9 mouse cellular contexts compared by ENCODE assay signal in the genomic region with DNA sequence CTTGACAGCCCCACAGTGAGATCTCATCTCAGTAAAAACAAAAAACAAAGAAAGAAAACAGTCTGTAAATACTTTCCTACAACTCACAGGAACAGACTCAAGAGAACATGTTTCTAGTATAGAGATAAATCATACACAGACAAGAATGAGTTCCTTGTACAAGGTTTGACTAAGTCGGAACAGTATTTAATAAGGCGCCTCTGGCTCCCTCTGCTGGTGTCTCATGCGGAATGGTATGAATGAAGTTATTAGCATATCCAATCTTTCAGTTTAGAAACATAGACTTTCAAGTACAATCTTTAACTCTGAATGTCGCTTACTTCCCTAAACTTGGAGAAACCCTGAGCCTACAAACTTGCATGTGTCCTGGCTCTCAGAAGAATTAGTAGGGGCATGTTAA. TPM values are rescaled to one million over a fixed set of nuclear protein-coding genes. Genes with fewer than 3 reads are reported as not detected.
DNase-seq lines count a peak whose midpoint lies in the region; ATAC-seq lines count a peak whose summit lies in the region.
"Had no signal": no experiment of that assay in that cellular context is flagged by ENCODE, and none has a peak within 500 bp of the region (broad histone marks: within the 10 kb centered on the region; RNA-seq: fewer than 3 reads in every experiment).

No protein-coding gene starts in this region.

- H3K9ac ChIP-seq in hindbrain, embryonic 11.5 days (ENCODE audit: low read depth, low read length) = no peak overlapping the region
- H3K9ac ChIP-seq in hindbrain, embryonic 12.5 days = no peak overlapping the region
- H3K9ac ChIP-seq: embryonic facial prominence, embryonic 15.5 days had no signal

- H3K36me3 ChIP-seq in hindbrain, embryonic 11.5 days (ENCODE audit: control insufficient read depth, insufficient read depth, low read length) = peaks cover 12% of the 10 kb centered on the region
- peaks cover 87% of the 10 kb centered on the region for H3K36me3 ChIP-seq in hindbrain, embryonic 12.5 days

- no peak for ATAC-seq in hindbrain, embryonic 11.5 days (ENCODE audit: low FRiP score)
- ATAC-seq in hindbrain, embryonic 12.5 days (ENCODE audit: low FRiP score) = no peak
- ATAC-seq in monocyte, adult 5-6 weeks (replicated peaks; ENCODE audit: insufficient number of reproducible peaks, low FRiP score, low TSS enrichment, poor library complexity, severe bottlenecking) = no peak; the same call in 1 of the 2 replicates

- no peaks in the 10 kb centered on the region for H3K4me1 ChIP-seq in hindbrain, embryonic 11.5 days (replicated peaks; ENCODE audit: control insufficient read depth, insufficient read depth, low read length)
- H3K4me1 ChIP-seq in hindbrain, embryonic 12.5 days = no peaks in the 10 kb centered on the region
- H3K4me1 ChIP-seq: embryonic facial prominence, embryonic 15.5 days had no signal

- no peaks in the 10 kb centered on the region for H3K27me3 ChIP-seq in hindbrain, embryonic 11.5 days (ENCODE audit: control insufficient read depth, insufficient read depth, low read length)
- no peaks in the 10 kb centered on the region for H3K27me3 ChIP-seq in hindbrain, embryonic 12.5 days
- H3K27me3 ChIP-seq: embryonic facial prominence, embryonic 15.5 days had no signal

- H3K9me3 ChIP-seq in hindbrain, embryonic 11.5 days (ENCODE audit: control insufficient read depth, low read length) = no peaks in the 10 kb centered on the region
- no peaks in the 10 kb centered on the region for H3K9me3 ChIP-seq in hindbrain, embryonic 12.5 days (replicated peaks)
- H3K9me3 ChIP-seq: embryonic facial prominence, embryonic 15.5 days had no signal

- WGBS in hindbrain, embryonic 11.5 days = 53% methylated on average over 4 of the region's 4 CpGs
- 43% methylated on average over 4 of the region's 4 CpGs for WGBS in hindbrain, embryonic 12.5 days

- H3K27ac ChIP-seq in hindbrain, embryonic 11.5 days (ENCODE audit: low read depth, low read length) = no peak overlapping the region
- no peak overlapping the region for H3K27ac ChIP-seq in hindbrain, embryonic 12.5 days
- H3K27ac ChIP-seq: embryonic facial prominence, embryonic 15.5 days had no signal

- peak; percentile 87 for DNase-seq in hindbrain, embryonic 11.5 days (ENCODE audit: low spot score)
- DNase-seq in ES-CJ7 (ENCODE audit: low read depth, low spot score) = peak; percentile 59
- peak; percentile 74 to 81 for DNase-seq in adrenal gland, postnatal 36 days
- DNase-seq in forelimb bud, embryonic 11.5 days (ENCODE audit: low read depth, low spot score) = peak; percentile 73
- DNase-seq in layer of hippocampus, adult 9-10 months (ENCODE audit: low spot score) = peak; percentile 48
- DNase-seq in mesoderm, embryonic 11.5 days (ENCODE audit: low read depth, low spot score) = peak; percentile 77

- H3K4me3 ChIP-seq in hindbrain, embryonic 11.5 days (ENCODE audit: low read depth, low read length) = no peak overlapping the region
- H3K4me3 ChIP-seq in hindbrain, embryonic 12.5 days = no peak overlapping the region
- H3K4me3 ChIP-seq: embryonic facial prominence, embryonic 15.5 days had no signal

- H3K4me2 ChIP-seq in hindbrain, embryonic 11.5 days (replicated peaks; ENCODE audit: low read depth, low read length) = no peak overlapping the region
- H3K4me2 ChIP-seq in hindbrain, embryonic 12.5 days (replicated peaks) = no peak overlapping the region
- H3K4me2 ChIP-seq: embryonic facial prominence, embryonic 15.5 days had no signal

RNA-seq across cellular contexts. Expression of a gene that starts 16.5 kb away (rescaled TPM):
- polyA plus RNA-seq in hindbrain, embryonic 11.5 days (2014; fragmentation: Nextera tagmentation; extraction: Ambion mirVana) = 205 and 222 TPM in 2 replicates
- polyA plus RNA-seq in hindbrain, embryonic 12.5 days (2016; fragmentation: Nextera tagmentation; extraction: Ambion mirVana) = 208 TPM in 2 replicates
- 10 to 100 TPM; 79.9 to 87.2 TPM for total RNA-seq in adrenal gland, postnatal 36 days (2021)
- 67.8 to 73.5 TPM (median 72.3 TPM) in 3 replicates for total RNA-seq in monocyte, adult 5-6 weeks (2017)

RNA-seq across cellular contexts. Expression of a gene that starts 16.7 kb away (rescaled TPM):
- 1.2 and 2.0 TPM in 2 replicates for polyA plus RNA-seq in hindbrain, embryonic 11.5 days (2014; fragmentation: Nextera tagmentation; extraction: Ambion mirVana)
- 1.7 and 3.4 TPM in 2 replicates for polyA plus RNA-seq in hindbrain, embryonic 12.5 days (2016; fragmentation: Nextera tagmentation; extraction: Ambion mirVana)
- under 1 TPM; 0.30 to 0.76 TPM for total RNA-seq in adrenal gland, postnatal 36 days (2021)
- total RNA-seq in monocyte, adult 5-6 weeks (2017) = not detected in 3 replicates

RNA-seq across cellular contexts. Expression of a gene that starts 20.7 kb away (rescaled TPM):
- not detected in 2 replicates for polyA plus RNA-seq in hindbrain, embryonic 11.5 days (2014; fragmentation: Nextera tagmentation; extraction: Ambion mirVana)
- polyA plus RNA-seq in hindbrain, embryonic 12.5 days (2016; fragmentation: Nextera tagmentation; extraction: Ambion mirVana) = not detected in 2 replicates
- not detected for total RNA-seq in adrenal gland, postnatal 36 days (2021)
- not detected in 3 replicates for total RNA-seq in monocyte, adult 5-6 weeks (2017)
- polyA plus RNA-seq: embryonic facial prominence, embryonic 15.5 days had no signal

RNA-seq across cellular contexts. Expression of a gene that starts 28.6 kb away (rescaled TPM):
- not detected in 2 replicates for polyA plus RNA-seq in hindbrain, embryonic 11.5 days (2014; fragmentation: Nextera tagmentation; extraction: Ambion mirVana)
- polyA plus RNA-seq in hindbrain, embryonic 12.5 days (2016; fragmentation: Nextera tagmentation; extraction: Ambion mirVana) = not detected in 2 replicates
- 1 to 10 TPM; 1.7 to 2.6 TPM for total RNA-seq in adrenal gland, postnatal 36 days (2021)
- not detected in 3 replicates for total RNA-seq in monocyte, adult 5-6 weeks (2017)

RNA-seq across cellular contexts. Expression of a gene that starts 36.4 kb away (rescaled TPM):
- polyA plus RNA-seq in hindbrain, embryonic 11.5 days (2014; fragmentation: Nextera tagmentation; extraction: Ambion mirVana) = 0.12 and 0.20 TPM in 2 replicates
- polyA plus RNA-seq in hindbrain, embryonic 12.5 days (2016; fragmentation: Nextera tagmentation; extraction: Ambion mirVana) = 0.12 TPM in 1 of 2 replicates, not detected in the other
- total RNA-seq in adrenal gland, postnatal 36 days (2021) = under 1 TPM; 0.10 to 0.66 TPM
- total RNA-seq in monocyte, adult 5-6 weeks (2017) = not detected in 3 replicates
